In genomic region chr19:56805366-56805765, GRCm38 (mm10) we compare ENCODE assay signal across 22 mouse cellular contexts. TPM values are rescaled to one million over a fixed set of nuclear protein-coding genes. Genes with fewer than 3 reads are reported as not detected.
DNase-seq lines count a peak whose midpoint lies in the region; ATAC-seq and TF ChIP-seq lines count a peak whose summit lies in the region.
"Had no signal": no experiment of that assay in that cellular context is flagged by ENCODE, and none has a peak within 500 bp of the region (broad histone marks: within the 10 kb centered on the region; RNA-seq: fewer than 3 reads in every experiment).

No protein-coding gene starts in this region.

- no peak for ATAC-seq in intestine, postnatal 0 days
- ATAC-seq in intestine, embryonic 15.5 days = no peak
- ATAC-seq: hindbrain, postnatal 0 days had no signal

- no peak overlapping the region for H3K4me3 ChIP-seq in intestine, postnatal 0 days (ENCODE audit: low read depth, low read length)
- H3K4me3 ChIP-seq in intestine, embryonic 15.5 days (replicated peaks) = no peak overlapping the region
- no peak overlapping the region for H3K4me3 ChIP-seq in thymus, adult 2 months (ENCODE audit: control insufficient read depth, insufficient read depth, low read length)
- no peak overlapping the region for H3K4me3 ChIP-seq in lung, adult 2 months (replicated peaks; ENCODE audit: extremely low read depth, low read depth, low read length)
- H3K4me3 ChIP-seq: forebrain, embryonic 10.5 days; gastrocnemius, adult 2 months; heart, embryonic 10.5 days; hindbrain, embryonic 10.5 days; limb, embryonic 12.5 days; liver, embryonic 13.5 days; midbrain, embryonic 12.5 days; myocyte; neural tube, embryonic 15.5 days had no signal

- H3K4me1 ChIP-seq in intestine, postnatal 0 days (replicated peaks; ENCODE audit: control insufficient read depth, insufficient read depth, low read length) = no peaks in the 10 kb centered on the region
- peaks cover 5% of the 10 kb centered on the region; the same call in 1 of the 2 replicates for H3K4me1 ChIP-seq in intestine, embryonic 15.5 days (replicated peaks)
- H3K4me1 ChIP-seq in thymus, adult 2 months (replicated peaks; ENCODE audit: control insufficient read depth, insufficient read depth, low read length) = no peaks in the 10 kb centered on the region
- H3K4me1 ChIP-seq in lung, adult 2 months (ENCODE audit: control insufficient read depth, insufficient read depth, low read length) = peaks cover 3% of the 10 kb centered on the region; the same call in 1 of the 2 replicates
- H3K4me1 ChIP-seq: hindbrain, embryonic 10.5 days; limb, embryonic 12.5 days; midbrain, embryonic 12.5 days had no signal

- no peaks in the 10 kb centered on the region for H3K9me3 ChIP-seq in intestine, postnatal 0 days (ENCODE audit: control insufficient read depth)
- H3K9me3 ChIP-seq in intestine, embryonic 15.5 days = no peaks in the 10 kb centered on the region
- H3K9me3 ChIP-seq: forebrain, embryonic 10.5 days; heart, embryonic 10.5 days; hindbrain, embryonic 10.5 days; limb, embryonic 12.5 days; liver, embryonic 13.5 days; midbrain, embryonic 12.5 days; neural tube, embryonic 15.5 days had no signal

- no peak for TF ChIP-seq POLR2A in thymus, adult 2 months (IDR thresholded peaks at IDR 0.05; ENCODE audit: control insufficient read depth, extremely low read depth, insufficient read depth, low read length, poor library complexity)
- TF ChIP-seq POLR2A in lung, adult 2 months (IDR thresholded peaks at IDR 0.05; ENCODE audit: borderline replicate concordance, extremely low read depth, low read depth, low read length) = no peak

- H3K4me2 ChIP-seq in intestine, postnatal 0 days (replicated peaks; ENCODE audit: low read depth) = no peak overlapping the region
- H3K4me2 ChIP-seq in intestine, embryonic 15.5 days (replicated peaks) = no peak overlapping the region
- H3K4me2 ChIP-seq: limb, embryonic 12.5 days; liver, embryonic 13.5 days; midbrain, embryonic 12.5 days; neural tube, embryonic 15.5 days had no signal

- H3K9ac ChIP-seq in intestine, postnatal 0 days (ENCODE audit: low read depth, low read length) = no peak overlapping the region
- H3K9ac ChIP-seq in intestine, embryonic 15.5 days = no peak overlapping the region
- H3K9ac ChIP-seq: limb, embryonic 12.5 days; liver, embryonic 13.5 days; midbrain, embryonic 12.5 days; neural tube, embryonic 15.5 days had no signal

- H3K27me3 ChIP-seq in intestine, postnatal 0 days (replicated peaks; ENCODE audit: control insufficient read depth, insufficient read depth, low read length) = no peaks in the 10 kb centered on the region
- H3K27me3 ChIP-seq in intestine, embryonic 15.5 days (replicated peaks) = no peaks in the 10 kb centered on the region
- H3K27me3 ChIP-seq in thymus, adult 2 months (ENCODE audit: control insufficient read depth, insufficient read depth, low read length) = no peaks in the 10 kb centered on the region
- H3K27me3 ChIP-seq in splenic B cell, adult 2 months (ENCODE audit: control insufficient read depth, insufficient read depth, low read length, poor library complexity, severe bottlenecking) = no peaks in the 10 kb centered on the region
- H3K27me3 ChIP-seq: limb, embryonic 12.5 days; liver, embryonic 13.5 days; midbrain, embryonic 12.5 days; neural tube, embryonic 15.5 days had no signal

- peaks cover 80% of the 10 kb centered on the region for H3K36me3 ChIP-seq in intestine, postnatal 0 days (ENCODE audit: control insufficient read depth, insufficient read depth)
- peaks cover 24% of the 10 kb centered on the region for H3K36me3 ChIP-seq in intestine, embryonic 15.5 days
- H3K36me3 ChIP-seq in thymus, adult 2 months (ENCODE audit: control insufficient read depth, insufficient read depth, low read length) = peaks cover 28% of the 10 kb centered on the region
- peaks cover 6% of the 10 kb centered on the region for H3K36me3 ChIP-seq in splenic B cell, adult 2 months (ENCODE audit: control insufficient read depth, insufficient read depth, low read length, poor library complexity, severe bottlenecking)

- intact Hi-C loops in left cerebral cortex, postnatal 4 days (cut with DNase I) = loop anchor here (10.0 kb wide), 1 partner anchor 229 kb away; no protein-coding TSS in a partner anchor

- H3K27ac ChIP-seq in intestine, postnatal 0 days (ENCODE audit: low read depth, low read length) = no peak overlapping the region
- H3K27ac ChIP-seq in intestine, embryonic 15.5 days = no peak overlapping the region
- no peak overlapping the region for H3K27ac ChIP-seq in thymus, adult 2 months (ENCODE audit: control insufficient read depth, insufficient read depth, low read length)
- H3K27ac ChIP-seq: forebrain, embryonic 10.5 days; gastrocnemius, adult 2 months; heart, embryonic 10.5 days; hindbrain, embryonic 10.5 days; hindbrain, postnatal 0 days; limb, embryonic 12.5 days; liver, embryonic 13.5 days; macrophage; midbrain, embryonic 12.5 days; neural tube, embryonic 15.5 days had no signal

- WGBS in intestine, postnatal 0 days = 98% methylated on average over 2 of the region's 2 CpGs
- 92% methylated on average over 2 of the region's 2 CpGs for WGBS in intestine, embryonic 15.5 days
- 56% methylated on average over 2 of the region's 2 CpGs for WGBS in thymus, adult 2 months
- WGBS in lung, adult 2 months = 96% methylated on average over 2 of the region's 2 CpGs

- TF ChIP-seq CTCF in intestine, postnatal 0 days (IDR thresholded peaks at IDR 0.05; ENCODE audit: low read depth) = 0 out of 2 replicates have a peak, but pooled peaks have one; percentile 11
- no peak for TF ChIP-seq CTCF in thymus, adult 2 months (IDR thresholded peaks at IDR 0.05; ENCODE audit: borderline replicate concordance, control insufficient read depth, extremely low read depth, insufficient read depth, low read length, poor library complexity)
- no peak for TF ChIP-seq CTCF in lung, adult 2 months (IDR thresholded peaks at IDR 0.05; ENCODE audit: insufficient read depth, low read length)

- peak; percentile 10 for DNase-seq in thymus, postnatal 25 days
- DNase-seq in thymus, adult 2 months = no peak
- peak; percentile 53 for DNase-seq in cerebellum, adult 8-10 months
- peak; percentile 61 for DNase-seq in splenic B cell, adult 2 months (ENCODE audit: low read depth, low spot score)
- no peak for DNase-seq in left cerebral cortex, postnatal 4 days
- no peak for DNase-seq in lung, adult 2 months
- DNase-seq: gastrocnemius, adult 2 months; kidney, adult 18-20 months; layer of hippocampus, adult 9-11 months; liver, embryonic 13.5 days; right cerebral cortex, postnatal 14 days had no signal

RNA-seq across cellular contexts. Expression of gene Ccdc186, which starts 16.6 kb away (rescaled TPM):
- polyA plus RNA-seq in intestine, postnatal 0 days (2015; fragmentation: Nextera tagmentation; extraction: Ambion mirVana) = 11.3 and 11.8 TPM in 2 replicates
- 15.6 and 19.2 TPM in 2 replicates for polyA plus RNA-seq in intestine, embryonic 15.5 days (2015; fragmentation: Nextera tagmentation; extraction: Ambion mirVana)
- polyA plus RNA-seq in thymus, adult 2 months (2012; rRNA removed) = 5.7 and 5.9 TPM in 2 replicates
- 10 to 100 TPM; 41.4 to 42.1 TPM for total RNA-seq in left cerebral cortex, postnatal 4 days (2021)
- 5.6 and 7.5 TPM in 2 replicates for polyA plus RNA-seq in lung, adult 2 months (2012; rRNA removed)

RNA-seq across cellular contexts. Expression of gene Tdrd1, which starts 20.6 kb away (rescaled TPM):
- polyA plus RNA-seq in intestine, postnatal 0 days (2015; fragmentation: Nextera tagmentation; extraction: Ambion mirVana) = 0.12 and 0.13 TPM in 2 replicates
- 0.98 and 1.2 TPM in 2 replicates for polyA plus RNA-seq in intestine, embryonic 15.5 days (2015; fragmentation: Nextera tagmentation; extraction: Ambion mirVana)
- polyA plus RNA-seq in thymus, adult 2 months (2012; rRNA removed) = 0.09 and 0.10 TPM in 2 replicates
- 1 to 10 TPM; 1.1 to 1.4 TPM for total RNA-seq in left cerebral cortex, postnatal 4 days (2021)
- polyA plus RNA-seq in lung, adult 2 months (2012; rRNA removed) = 0.04 TPM in 1 of 2 replicates, not detected in the other
- total RNA-seq: gastrocnemius, adult 2 months had no signal
- polyA plus RNA-seq: macrophage, myocyte had no signal

Comparison
In these comparisons a context has a peak if more than half of its experiments do, and no peak if none do; other contexts are left out.
1. DNase-seq: peak in thymus, postnatal 25 days (single experiment), cerebellum, adult 8-10 months (single experiment) and splenic B cell, adult 2 months (single experiment); none in thymus, adult 2 months (single experiment), left cerebral cortex, postnatal 4 days (single experiment) and lung, adult 2 months (single experiment).